Mouse (Mus musculus): Measurements from ENCODE around the gene Syt12. TPM values are rescaled to one million over a fixed set of nuclear protein-coding genes. Genes with fewer than 3 reads are reported as not detected.
"Not testable (repeated sequence)": the region's sequence is repeated elsewhere in the genome, so short reads cannot be mapped to it uniquely, and the experiment has no call there.

The Syt12 gene
- total RNA-seq, 4 experiments from 2014 or later: 4.2 to 13.5 (median 6.1) TPM

DNA sequence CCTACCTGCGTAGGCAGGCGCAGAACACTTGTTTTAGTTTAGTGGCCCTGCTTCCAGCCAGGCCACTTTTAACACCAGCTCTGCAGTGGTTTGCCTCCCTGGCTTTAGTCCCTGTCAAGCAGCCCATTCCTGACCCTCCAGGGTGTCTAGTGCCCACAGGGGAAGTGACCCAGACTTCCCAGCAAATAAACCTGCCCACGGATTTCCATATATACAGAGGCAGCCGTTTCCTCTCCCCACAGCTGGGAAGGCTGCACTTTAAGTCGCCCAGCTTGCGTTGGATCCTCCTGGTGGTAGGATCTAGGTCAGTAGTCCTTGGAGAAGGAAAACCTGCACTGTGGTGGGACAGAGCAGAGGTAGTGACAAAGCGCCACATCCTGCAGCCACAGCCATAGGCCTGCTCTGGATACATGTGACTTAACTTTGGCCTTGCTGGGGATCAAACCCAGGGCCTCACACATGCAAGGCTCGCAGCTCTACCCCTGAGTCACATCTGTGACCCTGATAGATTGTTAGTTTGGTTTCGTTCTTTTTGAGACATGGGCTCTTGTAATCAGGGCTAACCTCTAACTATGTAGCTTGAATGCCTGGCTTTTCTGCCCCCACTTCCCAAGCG is 13.9 kb upstream of the Syt12 start:
- DNase-seq (ENCODE audit: low spot score): no peak

GRCm38 (mm10) chr19:4487877-4488276 is 10.6 kb upstream of the Syt12 start:
- no peak for DNase-seq (ENCODE audit: low spot score)

GRCm38 (mm10) chr19:4485006-4485405 is 7.8 kb upstream of the Syt12 start:
- no peak for DNase-seq (ENCODE audit: low spot score)

DNA sequence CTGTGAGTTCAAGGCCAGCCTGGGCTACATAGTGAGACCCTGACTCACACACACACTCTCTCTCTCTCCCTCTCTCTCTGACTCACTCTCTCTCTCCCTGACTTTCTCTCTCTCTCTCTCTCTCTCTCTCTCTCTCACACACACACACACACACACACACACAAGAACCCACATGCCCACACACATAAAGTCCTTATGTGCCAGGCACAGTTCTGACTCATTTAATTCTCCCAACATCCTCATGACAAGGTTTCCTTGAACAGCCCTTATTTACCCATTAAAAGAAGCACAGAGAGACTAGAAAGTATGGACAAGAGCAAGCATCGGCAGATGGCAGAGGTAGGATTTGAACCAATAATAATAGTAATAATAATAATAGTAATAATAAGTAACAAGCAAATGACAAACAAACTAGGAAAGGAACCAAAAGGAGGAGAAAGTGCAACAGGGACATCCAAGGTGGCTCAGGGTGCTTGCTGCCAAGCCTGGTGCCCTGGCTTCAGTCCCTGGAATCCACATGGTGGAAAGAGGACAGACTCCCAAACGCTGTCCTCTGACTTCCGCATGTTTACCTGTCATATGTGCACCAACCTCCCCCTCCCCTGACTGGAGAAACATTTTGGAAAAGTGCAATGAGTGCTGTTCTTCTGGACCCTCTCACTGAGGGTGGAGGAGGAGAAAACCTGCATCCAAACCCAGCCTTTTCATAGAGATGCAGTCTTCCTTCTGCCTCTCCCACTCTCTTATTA is 5.0 kb upstream of the Syt12 start:
- peak; percentile 30 for DNase-seq (ENCODE audit: low spot score)

- DNase-seq (ENCODE audit: low spot score): no peak
Measured at GRCm38 (mm10) chr19:4481326-4481725, 4.1 kb upstream of the Syt12 start.

DNA sequence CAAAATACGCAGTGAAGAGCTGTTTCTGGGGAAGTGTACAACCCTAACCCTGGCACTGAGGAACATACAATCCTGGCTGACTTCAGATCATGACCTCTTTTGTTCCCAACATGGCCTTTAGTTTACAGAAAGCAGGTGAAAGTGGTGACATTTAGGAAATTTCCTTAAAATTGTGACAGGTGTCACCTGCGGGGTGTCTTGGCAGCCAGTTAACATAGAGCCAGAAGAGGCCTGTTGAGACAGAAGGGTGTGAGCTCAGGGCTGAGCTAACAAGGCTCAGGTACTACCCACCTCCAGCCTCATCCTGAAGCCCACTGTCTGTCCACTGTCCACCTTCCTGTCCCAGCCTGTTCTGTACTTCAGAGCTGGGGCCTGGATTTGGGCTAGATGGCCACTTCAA is 2.8 kb upstream of the Syt12 start:
- DNase-seq (ENCODE audit: low spot score): no peak

DNA sequence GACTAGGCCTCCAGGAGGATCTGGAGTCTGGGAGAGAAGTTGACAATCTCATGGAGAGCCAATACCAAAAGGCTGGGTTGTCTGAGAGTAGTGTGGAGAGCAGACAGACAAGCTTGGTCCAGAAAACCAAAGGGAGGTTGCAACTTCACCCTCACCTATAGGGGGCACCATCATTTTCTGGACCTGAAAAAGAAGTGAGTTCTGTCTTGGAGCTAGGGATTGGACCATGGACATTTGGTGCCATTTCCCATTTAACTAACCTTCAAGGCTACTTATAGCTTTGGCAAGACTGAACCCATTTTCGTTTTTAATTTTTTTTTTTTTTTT is 906 bp upstream of the Syt12 start:
- DNase-seq (ENCODE audit: low spot score): no peak

GRCm38 (mm10) chr19:4476601-4477257 is 518 bp downstream of the Syt12 start:
- DNase-seq (ENCODE audit: low spot score): no peak

DNA sequence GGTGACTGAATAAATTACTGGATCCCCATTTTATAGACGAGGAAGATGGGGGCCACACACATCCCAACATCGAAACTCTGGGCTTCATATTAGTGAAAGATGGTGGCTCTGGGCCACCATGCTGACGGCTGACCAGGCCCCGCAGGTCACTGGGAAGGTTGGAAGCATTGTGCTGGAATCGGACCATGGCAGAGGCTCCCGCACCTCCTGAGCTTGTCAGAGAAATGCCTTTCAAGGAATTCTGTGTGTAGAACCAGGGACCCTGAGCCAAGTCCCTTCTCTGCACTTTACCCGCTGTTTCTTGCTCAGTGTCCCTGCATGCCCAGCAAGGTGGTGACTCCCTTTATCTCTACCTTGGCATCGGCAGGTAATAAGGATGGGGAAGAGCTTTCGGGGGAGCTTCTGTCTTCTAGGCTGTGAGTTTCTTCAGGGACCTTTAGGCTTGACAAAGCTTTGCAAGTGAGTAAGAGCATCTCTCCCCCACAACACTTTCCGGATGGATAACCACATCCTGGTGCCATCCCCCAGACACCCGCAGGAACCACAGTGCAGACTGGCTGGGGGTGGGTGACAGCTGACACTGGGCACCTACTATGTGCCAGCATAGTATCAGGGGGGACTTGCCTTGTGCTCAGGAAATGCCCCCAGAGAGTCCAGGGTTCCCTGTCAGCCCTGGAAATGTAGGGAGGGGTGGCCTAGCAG is 1.9 kb downstream of the Syt12 start:
- no peak for DNase-seq (ENCODE audit: low spot score)

- DNase-seq (ENCODE audit: low spot score): no peak
Measured at GRCm38 (mm10) chr19:4474739-4475138, 2.5 kb downstream of the Syt12 start.

GRCm38 (mm10) chr19:4473549-4473948 is 3.7 kb downstream of the Syt12 start:
- no peak for DNase-seq (ENCODE audit: low spot score)

DNA sequence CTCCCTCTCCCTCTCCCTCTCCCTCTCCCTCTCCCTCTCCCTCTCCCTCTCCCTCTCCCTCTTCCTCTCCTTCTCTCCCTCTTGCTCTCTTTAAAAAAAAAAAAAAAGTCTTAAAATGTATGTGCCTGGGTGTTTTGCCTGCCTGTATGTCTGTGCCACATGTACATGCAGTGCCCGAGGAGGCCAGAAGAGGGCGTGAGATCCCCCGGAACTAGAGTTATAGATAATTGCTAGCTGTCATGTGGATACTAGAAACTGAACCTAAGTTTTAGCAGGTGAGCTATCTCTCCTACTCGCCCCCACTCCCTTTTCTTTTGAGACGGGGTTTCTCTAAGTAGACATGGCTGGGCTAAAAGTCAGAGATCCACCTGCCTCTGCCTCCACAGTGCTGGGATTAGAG is 8.9 kb downstream of the Syt12 start:
- no peak for DNase-seq (ENCODE audit: low spot score)

GRCm38 (mm10) chr19:4464666-4465065 is 12.6 kb downstream of the Syt12 start:
- no peak for DNase-seq (ENCODE audit: low spot score)

DNA sequence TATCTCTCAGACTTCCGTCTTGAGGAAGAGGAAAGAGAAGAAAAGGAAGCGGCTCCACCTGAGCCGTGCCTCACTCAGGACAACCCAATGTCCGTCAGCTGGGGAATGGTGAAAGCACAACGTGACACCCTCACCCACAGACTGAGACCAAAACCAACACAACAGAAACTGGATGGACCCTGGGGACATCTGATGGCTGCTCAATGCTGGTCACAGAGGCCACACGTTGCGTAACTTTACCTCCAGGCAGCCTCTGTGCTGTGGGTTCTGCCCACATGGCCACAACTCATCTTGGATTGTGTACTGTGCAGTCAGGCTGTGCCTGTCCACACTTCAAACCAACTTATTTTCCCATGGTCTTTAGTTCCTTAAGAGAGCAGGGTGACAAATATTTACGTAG is 15.3 kb downstream of the Syt12 start:
- no peak for DNase-seq (ENCODE audit: low spot score)

DNA sequence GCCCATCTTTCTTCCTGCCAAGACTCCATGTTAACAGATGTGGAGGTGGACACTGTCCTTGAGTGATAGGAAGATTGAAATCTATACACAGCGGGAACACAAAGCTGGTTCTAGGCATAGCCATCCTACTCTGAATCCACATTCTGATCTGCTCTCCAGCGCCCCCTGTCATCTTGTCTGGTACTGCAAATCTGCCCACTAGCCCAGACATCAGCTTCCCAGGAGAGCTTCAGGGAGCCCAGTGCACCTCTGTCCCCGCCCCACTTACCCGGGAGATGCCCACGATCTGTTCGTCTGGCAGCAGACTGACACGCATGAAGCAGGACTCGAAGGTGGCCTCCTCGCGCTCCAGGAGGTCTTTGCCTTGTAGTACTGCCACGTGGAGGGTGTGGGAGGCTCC is 21.0 kb downstream of the Syt12 start:
- peak; percentile 44 for DNase-seq (ENCODE audit: low spot score)

- DNase-seq (ENCODE audit: low spot score): no peak
Measured at GRCm38 (mm10) chr19:4455071-4455800, 22.0 kb downstream of the Syt12 start.

DNA sequence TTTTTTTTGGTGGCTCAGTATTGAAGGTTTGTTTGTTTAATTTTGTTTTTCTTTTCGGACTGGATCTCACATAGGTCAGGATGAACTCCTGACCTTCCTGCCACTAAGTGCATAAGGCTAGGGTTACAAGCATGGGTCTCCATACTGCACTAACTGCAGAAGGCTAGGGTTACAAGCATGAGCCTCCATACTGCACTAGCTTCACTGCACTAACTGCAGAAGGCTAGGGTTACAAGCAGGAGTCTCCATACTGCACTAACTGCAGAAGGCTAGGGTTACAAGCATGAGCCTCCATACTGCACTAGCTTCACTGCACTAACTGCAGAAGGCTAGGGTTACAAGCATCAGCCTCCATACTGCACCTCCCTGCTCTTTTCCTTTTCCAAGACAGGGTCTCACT is 23.2 kb downstream of the Syt12 start:
- not testable (repeated sequence) for DNase-seq (ENCODE audit: low spot score)

DNA sequence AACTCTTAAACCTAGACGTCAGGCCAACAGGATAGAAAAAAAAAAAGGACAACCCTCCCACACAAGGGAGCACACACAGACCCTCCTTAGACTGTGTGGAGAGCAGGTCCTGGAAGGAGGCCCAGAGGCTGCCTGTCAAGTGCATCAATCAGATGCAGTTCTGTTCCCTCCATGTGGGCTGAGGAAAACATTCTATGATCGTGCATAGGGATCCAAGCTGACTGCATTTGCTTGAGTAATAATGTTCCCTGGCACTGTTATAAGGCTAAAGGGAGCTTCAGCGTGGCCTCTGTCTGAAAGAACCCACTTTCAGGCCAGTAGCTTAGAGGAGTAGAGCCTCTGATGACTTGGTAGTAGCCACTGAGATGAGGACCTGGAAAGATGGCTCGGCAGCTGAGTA is 24.7 kb downstream of the Syt12 start:
- no peak for DNase-seq (ENCODE audit: low spot score)

DNA sequence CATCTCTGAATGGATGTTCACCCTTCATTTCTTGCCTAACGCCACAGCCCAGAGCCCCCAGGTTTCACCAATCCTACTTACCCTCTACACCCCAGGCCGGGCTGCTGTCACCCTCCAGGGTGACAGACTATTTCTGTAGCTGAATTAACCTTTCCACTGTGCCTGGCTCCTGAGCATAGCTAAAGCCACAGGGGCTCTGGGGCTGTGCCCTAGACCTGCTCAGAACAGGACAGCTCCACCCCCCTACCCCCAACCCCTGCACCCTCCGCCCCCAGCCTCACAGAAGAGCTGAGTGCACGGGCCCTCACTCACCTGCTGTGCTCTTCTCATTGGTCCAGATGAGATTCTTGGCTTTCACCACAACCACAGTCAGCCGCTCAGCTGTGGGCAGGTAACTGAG is 25.3 kb downstream of the Syt12 start:
- DNase-seq (ENCODE audit: low spot score): no peak

DNA sequence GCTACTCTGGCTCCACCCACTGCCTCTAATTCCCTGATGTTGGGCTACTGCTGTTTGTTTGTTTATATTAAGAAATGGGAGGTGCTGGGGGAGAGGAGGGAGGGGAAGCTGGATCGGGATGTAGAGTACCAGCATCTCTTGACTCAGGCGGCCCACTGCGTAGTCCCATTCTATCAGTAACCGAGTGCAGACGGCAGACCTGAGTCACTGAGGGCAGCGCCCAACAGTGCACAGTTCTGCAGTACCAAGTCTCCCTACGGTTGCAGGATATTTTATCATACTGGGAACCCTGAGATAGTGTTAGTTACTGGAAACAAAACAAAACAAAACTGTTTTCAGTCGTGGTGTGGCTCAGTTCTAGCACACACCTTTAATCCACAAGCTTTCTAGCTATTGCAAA is 26.1 kb downstream of the Syt12 start:
- no peak for DNase-seq (ENCODE audit: low spot score)

- DNase-seq (ENCODE audit: low spot score): no peak
Measured at GRCm38 (mm10) chr19:4450666-4451065, 26.6 kb downstream of the Syt12 start.

DNA sequence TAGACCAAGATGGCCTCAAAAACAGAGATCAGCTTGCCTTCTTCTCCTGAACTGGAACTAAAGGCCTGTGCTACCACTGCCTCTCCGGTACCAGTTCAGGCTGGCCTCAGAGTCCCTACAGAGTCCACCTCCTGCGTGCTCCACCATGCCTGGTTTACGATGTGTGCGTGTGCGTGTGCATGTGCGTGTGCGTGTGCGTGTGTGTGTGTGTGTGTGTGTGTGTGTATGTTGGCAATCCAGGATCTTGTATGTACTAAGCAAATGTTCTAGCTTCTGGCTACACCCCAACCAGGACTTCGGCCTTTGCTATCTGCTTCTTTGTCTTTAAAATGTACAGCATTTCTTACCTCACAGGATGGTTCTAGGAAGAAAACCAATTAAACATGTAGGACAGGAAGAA is 28.0 kb downstream of the Syt12 start:
- no peak for DNase-seq (ENCODE audit: low spot score)
